Mouse (Mus musculus) lung, postnatal 25 days (tissue): Measurements from ENCODE around the gene Megf8.
"Not testable (repeated sequence)": the region's sequence is repeated elsewhere in the genome, so short reads cannot be mapped to it uniquely, and the experiment has no call there.

Experiments used
- DNase-seq: peaks from one replicate; pipeline ENCODE4 v3.0.0; 2022; ENCODE audit warnings: low spot score

Gene Megf8

DNA sequence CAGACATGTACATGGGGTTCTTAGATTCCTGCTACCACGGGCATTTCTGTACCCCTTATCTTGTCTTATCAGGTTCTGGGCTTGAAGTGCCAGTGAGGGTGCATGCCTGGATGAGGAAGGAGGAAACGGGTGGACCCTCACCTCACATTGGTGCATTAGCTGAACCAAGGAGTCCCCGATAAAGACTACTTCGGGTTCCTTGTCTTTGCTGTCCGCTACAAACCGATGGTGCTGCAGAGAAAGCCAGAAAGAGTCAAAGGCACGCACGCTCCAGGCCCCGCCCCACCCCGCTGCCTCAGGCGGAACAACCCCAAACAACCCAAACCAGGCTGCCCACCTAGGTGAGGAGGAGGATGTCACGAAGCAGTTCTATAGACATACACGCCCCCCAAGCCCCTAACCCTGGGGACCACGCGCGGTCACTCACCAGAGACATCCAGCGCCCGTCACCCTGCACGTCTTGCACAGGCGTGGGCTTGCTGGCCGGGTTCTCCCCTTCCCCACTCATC is 20.0 kb upstream of the Megf8 start:
- no peak for DNase-seq

DNA sequence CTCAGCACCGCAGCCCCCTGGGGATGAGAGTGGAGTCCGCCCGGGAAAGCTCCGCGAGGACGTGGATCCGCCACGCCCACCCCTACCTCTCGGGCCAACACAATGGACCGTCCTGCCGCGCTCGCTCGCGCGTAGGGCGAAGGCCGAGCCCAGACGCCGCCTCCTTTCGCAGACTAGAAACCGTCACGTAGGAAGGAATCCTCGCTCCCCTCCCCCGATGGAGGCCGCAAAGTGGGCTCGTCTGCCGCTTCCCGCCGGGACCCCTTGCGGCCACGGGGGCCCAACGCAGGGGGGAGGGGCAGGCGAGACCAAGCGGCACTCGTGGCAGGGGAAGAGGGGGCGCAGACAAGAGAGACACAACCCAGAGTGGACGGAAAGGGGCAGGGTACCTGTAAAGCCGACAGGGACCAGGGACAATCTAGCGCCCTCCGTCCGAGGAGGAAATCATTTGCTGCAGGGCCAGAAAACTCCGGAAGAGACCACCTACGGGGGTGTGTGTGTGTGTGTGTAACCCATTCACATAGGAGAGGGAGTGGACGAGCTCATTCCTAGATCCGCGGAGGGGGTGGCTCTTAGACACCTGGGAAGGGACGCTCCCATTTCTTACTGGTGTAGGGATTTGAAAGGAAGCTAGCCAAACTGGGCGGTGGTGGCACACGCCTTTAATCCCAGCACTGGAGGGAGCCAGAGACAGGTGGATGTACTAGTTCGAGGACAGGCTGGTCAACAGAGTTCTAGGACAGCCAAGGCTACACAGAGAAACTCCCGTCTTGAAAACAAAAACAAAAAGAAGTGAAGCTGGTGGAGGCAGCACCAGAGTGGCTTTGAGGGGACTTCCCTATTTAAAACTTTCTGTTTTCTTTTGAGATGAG is 19.3 kb upstream of the Megf8 start, which contains the start of gene Pafah1b3:
Gene Pafah1b3 (minus strand): TSS at position 533 of the 872 bp plus-strand sequence.
- peak; percentile 84 for DNase-seq

DNA sequence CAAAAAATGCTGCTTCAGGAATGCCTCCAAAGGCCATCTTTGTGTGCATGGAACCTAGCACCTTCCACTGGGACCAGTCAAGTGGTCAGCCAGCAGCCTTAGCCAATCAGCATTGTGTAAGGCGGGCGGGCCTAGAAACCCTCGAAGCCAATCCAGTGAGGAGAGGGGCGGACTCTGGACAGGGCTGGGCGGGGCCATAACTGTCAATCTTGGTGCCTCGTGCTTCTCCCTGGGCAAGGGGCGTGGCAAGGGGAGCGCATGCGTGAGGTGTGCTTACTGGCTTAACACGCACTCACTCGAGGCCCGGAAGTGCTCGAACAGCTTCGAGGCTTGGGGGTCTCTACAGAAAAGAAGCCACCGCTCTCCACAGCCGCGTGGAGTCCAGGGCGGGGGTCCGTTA is 15.9 kb upstream of the Megf8 start, which contains the start of gene Prr19:
Gene Prr19 (plus strand): TSS at position 349 of the 400 bp plus-strand sequence.
- no peak for DNase-seq

DNA sequence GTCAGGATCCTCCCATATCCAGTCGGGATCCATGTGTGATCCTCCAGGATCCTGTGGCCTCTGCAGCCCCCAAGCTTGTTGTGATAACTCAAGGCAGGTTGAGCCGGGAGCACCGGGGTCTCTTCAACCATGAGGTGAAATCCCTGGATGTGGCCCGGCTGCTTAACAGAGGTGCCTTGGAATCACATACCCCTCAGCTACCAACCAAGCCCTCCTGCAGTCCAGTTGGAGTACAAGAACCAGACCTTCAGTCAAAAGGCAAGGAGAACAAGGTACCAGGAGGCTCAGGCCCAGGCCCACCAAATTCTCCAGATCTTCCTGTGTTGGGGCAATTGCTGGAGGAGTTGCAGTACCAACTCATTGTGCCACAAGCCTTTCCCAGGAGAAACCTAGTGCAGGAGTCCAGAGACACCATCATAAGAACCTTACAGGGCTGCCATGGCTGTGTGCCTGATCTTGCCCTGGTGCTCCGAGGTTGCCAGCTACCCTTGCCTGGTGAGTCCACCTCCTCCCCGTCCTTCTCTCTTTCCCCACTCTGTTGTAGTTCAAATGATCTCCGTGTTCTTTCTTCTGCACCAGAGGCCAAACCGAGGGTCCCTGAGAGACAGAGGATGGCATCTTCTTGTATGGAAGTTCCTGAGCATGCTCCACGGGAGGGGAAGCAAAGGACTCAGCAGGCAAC is 13.8 kb upstream of the Megf8 start:
- no peak for DNase-seq

DNA sequence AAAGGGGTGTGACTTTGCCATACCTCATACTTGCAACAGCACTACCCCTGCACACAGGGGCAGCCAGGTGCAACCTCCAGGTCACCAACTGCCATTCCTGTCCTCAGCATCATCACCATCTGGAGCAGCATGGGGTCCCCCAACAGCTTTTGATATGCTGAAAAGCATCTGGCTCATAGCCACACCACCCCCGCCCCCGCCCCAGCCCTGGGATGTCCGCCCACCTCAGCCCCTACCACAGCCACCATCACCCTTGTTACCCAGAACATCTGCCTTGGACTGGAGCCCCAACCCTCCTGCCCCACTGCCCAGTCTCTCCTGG is 13.3 kb upstream of the Megf8 start:
- no peak for DNase-seq

DNA sequence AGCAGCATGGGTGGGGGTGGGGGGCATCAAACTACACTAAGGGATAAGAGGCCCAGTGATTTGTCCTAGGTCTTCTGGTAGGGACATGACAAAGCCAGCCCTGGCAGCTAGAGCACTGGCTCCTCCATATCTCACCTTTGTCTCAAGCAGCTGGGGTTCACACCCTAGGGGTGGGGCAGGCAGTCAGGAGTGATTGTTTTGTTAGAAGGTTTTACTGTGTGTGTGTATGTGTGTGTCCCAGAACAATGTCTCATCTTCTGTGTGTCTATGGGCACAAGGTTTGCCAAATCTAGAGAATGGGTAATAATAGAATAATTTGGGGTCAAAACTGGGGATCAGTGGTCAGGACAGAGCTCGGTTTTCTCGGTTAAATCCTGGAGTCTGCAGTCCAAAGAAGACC is 11.5 kb upstream of the Megf8 start:
- DNase-seq, result no peak

DNA sequence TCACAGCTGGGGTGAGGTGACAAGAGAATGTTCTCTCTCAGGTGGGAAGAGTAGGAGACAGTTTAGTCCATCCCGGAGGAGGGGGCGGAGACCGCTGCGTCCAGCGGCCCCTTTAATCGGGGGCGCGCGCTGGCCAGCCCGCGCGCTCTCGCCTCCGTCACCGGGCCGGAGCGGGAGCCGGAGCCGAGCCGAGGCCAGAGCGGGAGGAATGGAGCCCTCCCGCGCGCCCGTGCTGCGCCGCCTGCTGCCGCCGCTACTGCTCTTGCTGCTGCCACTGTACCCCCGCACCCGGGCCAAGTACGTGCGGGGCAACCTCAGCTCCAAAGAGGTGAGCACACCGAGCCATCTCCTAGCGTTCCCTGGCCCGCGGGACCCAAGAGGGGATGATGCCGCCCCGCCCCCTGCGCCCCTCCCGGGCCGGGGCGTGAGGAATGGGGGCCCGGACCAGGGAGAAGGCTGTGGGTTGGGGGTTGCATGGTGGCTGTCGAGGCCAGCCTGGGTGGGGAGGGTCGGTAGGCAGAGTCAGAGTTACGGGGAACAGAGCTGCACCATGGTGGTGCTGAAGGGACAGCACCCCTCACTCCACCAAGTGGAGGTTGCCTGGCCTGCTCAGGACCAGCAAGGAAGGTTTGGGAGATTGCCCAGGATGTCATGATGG is 10.9 kb upstream of the Megf8 start, which contains the start of gene Tmem145:
Gene Tmem145 (plus strand): TSS at position 151 of the 658 bp plus-strand sequence.
- DNase-seq, result peak; percentile 18

DNA sequence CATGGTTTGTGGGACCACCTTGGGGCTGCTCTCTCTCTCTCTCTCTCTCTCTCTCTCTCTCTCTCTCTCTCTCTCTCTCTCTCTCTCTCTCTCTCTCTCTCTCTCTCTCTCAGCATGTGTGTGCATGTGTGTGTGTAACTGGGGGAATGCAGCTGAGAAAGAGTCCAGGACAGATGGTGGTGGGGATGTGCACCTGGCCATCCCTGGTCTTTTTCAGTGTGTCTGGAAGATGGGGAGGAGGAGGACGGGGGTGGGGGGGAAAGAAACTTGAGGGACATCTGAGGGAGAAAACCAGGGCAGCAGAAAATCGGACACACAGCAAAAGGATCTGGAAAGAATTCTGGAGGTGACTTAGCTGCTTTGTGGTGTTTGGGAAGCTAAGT is 10.4 kb upstream of the Megf8 start:
- no peak for DNase-seq

DNA sequence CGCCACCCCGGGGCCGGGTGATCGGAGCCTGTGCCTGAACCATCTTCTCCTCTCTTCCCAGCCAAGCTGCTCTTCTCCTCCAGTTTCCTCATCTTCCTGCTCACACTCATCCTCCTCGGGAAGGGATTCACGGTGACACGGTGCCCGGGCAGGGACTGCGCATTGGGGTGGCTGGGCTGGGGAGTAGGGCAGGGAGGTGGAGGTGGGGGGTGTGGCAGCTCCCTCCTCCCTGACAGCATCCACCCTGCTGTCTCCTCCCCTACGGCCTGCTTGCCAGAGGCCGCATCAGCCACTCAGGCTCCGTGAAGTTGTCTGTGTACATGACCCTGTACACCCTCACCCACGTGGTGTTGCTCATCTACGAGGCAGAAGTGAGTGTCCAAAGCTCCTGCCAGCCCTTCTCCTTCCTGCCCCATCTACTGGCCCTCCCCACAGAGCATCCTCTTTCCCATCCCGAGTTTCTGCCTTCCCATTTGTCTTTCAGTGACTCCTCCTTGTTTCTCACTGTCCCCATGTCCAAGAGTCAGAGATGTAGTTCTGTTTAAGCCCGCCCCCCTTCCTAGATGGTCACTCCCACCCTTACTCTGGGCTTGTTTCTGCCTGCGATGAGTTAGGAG is 8.2 kb upstream of the Megf8 start:
- DNase-seq, result no peak

DNA sequence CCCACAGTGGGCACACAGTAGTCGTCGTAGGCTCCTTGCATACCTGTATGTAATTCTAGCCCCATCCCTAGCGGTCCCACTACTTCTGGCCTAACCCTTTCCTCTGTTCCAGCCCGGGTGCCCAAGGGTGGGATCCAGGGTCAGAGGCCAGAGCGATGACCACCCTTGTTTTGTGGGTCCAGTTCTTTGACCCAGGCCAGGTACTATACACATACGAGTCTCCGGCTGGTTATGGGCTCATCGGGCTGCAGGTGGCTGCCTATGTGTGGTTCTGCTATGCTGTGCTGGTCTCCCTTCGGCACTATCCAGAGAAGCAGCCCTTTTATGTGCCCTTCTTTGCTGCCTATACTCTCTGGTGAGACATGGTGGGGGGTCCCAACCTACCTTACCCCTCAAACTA is 7.5 kb upstream of the Megf8 start:
- DNase-seq, result no peak

DNA sequence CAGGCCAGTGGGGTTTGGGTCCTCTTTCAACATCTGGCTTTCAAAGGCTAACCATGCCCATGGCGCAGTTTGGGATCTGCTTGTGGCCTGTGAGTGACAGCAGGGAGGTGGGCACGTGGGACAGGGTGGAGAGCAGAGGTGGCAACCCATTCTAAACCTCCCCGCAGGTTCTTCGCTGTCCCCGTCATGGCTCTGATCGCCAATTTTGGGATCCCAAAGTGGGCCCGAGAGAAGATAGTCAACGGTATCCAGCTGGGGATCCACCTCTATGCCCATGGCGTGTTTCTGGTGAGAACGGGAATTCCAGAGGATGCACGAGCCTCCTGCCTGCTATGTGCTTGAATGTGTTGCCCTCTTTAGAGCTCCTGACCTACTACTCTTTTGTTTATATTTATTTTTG is 5.8 kb upstream of the Megf8 start:
- no peak for DNase-seq

DNA sequence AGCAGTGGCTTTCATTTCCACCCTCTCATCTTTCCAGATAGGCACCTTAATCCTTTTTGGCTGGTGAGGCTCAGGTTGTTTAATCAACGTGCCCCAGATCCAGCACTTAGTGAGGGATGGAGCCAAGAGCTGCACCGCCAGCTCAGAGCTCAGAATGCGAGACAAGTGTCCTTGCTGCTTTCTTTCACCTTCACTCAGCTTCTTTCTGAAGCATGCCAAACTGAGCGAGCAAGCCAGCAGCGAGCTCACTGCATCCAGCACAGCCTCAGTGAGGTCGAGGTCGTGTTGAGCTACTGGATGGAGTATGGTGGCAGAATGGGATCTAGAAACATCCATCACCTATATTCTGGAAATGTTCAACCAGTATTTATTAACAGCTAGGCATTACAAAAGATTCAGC is 3.6 kb upstream of the Megf8 start:
- DNase-seq, result no peak

DNA sequence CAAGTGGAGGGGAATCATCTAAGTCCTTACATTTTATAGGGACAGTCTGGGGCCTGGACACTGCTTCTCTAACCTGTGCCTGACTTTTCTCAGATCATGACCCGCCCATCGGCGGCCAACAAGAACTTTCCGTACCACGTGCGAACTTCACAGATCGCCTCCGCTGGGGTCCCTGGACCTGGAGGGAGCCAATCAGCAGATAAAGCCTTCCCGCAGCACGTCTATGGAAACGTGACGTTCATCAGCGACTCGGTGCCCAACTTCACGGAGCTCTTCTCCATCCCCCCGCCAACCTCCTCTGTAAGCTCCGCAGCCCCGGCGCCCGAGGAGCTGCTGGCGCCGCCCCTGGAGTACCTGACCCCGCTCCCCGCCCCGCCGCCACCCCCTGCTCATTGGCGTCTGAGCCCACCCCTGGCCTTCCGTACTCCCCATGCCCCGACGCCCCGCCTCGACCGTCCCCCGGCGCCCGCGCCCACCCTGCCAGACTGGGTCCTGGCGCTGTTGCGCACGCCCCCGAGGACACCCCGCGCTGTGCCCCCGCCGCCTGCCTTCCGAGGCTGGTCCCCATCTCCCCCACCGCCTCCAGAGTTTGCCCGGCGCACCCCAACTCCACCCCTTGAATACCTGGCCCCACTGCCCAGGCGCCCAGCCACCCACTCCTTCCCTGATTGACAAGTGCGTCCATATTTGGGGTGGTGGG is 2.2 kb upstream of the Megf8 start:
- no peak for DNase-seq

DNA sequence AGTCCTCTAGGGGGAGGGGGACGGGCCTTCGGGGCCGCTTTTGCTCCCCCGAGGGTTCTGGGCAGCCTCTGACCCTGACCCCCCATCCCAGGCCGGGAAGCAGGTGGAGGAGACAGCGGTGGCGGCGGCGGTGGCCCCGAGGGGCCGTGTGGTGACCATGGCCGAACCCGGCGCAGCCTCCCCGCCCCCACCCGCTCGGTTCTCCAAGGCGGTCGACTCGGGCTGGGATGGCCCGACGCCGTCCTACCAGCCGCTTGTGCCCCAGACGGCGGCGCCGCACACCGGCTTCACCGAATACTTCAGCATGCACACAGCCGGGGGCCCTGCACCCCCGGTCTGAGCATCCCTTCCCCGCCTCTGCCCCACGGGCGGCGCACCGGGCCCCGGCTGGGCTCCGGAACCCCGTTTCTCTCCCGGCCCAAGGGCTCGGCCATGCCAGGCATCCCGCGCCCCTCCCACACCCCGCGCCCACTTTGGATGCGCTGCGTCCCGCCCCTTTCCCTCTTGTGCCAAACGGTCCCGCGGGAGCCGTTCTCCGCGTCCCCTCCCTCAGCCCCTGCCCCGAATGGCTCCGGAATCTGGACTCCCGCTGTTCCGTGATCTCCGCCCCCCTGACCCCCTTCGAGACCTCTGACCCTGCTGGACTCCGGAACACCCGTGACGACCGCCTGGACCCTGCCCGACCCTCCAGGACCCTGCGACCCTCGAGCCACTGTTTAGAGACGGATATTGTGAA is 1.5 kb upstream of the Megf8 start:
- no peak for DNase-seq

DNA sequence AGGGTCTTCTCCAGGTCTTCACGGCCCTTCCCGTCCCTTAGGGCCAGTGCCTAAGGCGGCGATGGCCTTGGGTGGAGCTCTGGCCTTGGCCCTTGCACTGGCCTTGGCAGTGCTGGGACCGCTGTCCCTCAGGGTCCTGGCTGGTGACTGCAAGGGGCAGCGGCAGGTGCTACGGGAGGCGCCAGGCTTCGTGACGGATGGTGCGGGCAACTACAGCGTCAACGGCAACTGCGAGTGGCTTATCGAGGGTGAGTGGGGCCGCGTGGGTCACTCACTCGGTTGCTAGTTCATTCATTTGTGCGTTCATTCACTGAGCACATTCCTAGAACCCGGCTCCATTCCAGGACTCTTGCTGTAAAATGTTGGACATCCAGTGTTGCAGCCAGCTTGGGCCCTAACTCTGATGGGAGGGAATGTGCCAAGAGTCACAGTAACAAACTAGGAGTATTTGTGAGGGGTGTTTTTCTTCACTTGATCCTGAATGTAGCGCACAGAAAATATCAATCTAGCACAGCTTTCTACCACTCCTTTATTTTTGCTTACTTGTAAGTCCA is 559 bp downstream of the Megf8 start:
- no peak for DNase-seq

DNA sequence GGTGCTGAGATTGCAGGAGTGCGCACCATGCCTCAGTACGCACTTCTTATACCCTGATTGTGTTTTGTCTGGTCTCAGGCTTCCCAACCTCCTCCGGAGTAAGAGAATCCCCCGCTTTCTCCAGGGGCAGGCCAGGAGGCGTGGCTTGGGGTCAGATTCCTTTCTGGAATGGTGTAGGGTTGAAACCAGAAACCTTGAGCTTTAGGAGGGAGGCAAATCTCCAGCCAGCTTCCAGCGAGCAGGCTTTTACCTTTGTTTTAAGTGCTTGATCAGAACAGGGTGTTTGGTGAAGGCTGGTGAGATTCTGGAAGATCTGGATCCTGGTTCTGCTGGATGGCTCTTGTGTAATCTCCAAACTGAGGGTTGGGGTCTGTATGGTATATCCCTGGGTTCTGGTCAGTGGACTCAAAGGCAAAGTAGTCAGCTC is 5.1 kb downstream of the Megf8 start:
- DNase-seq, result no peak

DNA sequence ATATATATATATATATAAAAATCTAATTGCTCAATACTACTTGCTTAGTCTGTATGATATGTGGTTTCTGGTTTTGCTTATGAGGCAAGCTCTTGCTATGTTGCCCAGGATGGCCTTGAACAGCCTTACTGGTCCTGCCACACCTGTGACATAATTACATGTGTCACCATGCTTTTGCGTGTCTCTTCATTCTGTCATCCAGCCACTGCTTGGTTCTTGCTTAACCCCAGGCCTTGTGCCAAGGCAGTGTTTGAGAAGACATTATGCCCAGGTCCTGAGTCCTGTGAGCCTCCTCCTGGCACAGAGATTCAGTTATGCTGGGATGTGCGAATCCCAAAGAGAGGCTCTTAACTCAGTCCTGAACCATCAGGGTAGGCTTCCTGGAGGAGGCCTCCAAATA is 6.3 kb downstream of the Megf8 start:
- no peak for DNase-seq

DNA sequence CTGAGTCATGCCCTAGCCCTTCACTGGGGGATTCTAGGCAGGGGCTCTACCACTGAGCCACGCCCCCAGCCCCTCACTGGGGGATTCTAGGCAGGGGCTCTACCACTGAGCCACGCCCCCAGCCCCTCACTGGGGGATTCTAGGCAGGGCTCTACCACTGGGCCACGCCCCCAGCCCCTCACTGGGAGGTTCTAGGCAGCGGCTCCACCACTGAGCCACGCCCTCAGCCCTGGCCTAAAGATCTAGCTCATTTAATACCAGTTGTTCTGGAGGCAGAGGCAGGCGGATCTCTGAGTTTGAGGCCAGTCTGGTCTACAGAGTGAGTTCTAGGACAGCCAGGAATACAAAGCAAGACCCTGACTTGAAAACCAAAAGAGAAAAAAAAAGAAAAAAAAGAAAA is 8.5 kb downstream of the Megf8 start:
- DNase-seq, result not testable (repeated sequence)

DNA sequence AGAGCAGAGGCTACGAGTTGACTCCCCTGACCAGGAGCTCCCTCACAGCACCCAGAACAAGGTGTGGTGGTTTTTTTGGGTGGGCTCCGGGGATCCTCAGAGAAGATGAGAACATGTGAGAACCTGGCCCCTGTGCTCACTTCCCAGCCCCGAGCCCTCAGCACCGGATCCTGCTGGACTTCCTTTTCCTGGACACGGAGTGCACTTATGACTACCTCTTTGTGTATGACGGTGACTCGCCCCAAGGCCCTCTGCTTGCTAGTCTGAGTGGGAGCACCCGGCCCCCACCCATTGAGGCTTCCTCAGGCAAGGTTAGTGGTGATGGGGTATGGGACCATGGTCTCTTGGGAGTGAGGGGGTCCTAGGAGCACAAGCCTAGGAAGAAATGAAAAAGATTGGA is 9.3 kb downstream of the Megf8 start:
- no peak for DNase-seq

DNA sequence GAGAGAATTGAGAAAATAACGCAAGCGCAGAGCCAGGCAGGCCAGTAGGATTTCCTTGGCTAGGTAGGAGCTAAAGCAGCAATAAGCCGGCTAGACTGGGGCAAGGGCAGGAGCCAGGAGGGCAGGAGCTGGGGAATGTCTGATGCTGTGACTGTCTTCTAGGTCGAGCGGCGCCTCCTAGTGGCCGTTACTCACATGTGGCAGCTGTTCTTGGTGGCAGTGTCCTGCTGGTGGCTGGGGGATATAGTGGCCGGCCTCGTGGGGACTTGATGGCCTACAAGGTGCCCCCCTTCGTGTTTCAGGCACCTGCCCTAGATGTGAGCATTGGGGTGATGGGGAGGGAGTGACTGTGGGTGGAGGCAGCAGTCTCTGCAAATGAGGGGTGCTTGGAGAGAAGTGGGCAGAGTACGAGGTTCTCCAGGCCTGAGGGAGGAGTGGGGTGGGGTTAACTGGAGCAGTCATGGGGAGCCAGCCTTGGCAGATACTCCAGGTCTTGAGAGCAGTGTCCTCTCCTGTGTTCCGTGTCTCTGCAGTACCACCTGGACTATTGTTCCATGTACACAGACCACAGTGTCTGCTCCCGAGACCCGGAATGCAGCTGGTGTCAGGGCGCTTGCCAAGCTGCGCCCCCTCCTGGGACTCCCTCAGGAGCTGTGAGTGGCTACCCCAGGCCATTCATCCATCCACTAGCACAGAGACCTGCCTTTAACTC is 16.8 kb downstream of the Megf8 start:
- DNase-seq, result peak; percentile 75
